Mouse (Mus musculus) left cerebral cortex, adult 6 months (tissue): ENCODE measurements around the gene Mdm2. TPM values are rescaled to one million over a fixed set of nuclear protein-coding genes. Genes with fewer than 3 reads are reported as not detected.

Source experiments
- long read RNA-seq, 2 experiments: library from polyadenylated mRNA; unstranded; transcript quantifications; one replicate each; pipeline ENCODE4 v2.0.0; 2019 to 2020
- polyA plus RNA-seq: library from polyadenylated mRNA; unstranded; fragments of <200 nt; fragmentation: Nextera tagmentation; gene quantifications from 2 replicates; pipeline ENCODE4 v1.2.3, GENCODE M21; 2021

Mdm2 gene
- 22.8 and 24.9 TPM in 2 replicates for polyA plus RNA-seq
- long read RNA-seq, experiment 1, transcript Mdm2-201 (12 exons, 3,099 nt): major isoform, 160 of 309 reads
- long read RNA-seq, experiment 1, partial matches to known transcripts: 60 of 309 reads
- long read RNA-seq, experiment 1, other reads (novel, unspliced or antisense): 84 of 309 reads
- long read RNA-seq, experiment 2, transcript Mdm2-201 (12 exons, 3,099 nt): major isoform, 10 of 34 reads
- long read RNA-seq, experiment 2, partial matches to known transcripts: 13 of 34 reads
- long read RNA-seq, experiment 2, other reads (novel, unspliced or antisense): 11 of 34 reads

DNA sequence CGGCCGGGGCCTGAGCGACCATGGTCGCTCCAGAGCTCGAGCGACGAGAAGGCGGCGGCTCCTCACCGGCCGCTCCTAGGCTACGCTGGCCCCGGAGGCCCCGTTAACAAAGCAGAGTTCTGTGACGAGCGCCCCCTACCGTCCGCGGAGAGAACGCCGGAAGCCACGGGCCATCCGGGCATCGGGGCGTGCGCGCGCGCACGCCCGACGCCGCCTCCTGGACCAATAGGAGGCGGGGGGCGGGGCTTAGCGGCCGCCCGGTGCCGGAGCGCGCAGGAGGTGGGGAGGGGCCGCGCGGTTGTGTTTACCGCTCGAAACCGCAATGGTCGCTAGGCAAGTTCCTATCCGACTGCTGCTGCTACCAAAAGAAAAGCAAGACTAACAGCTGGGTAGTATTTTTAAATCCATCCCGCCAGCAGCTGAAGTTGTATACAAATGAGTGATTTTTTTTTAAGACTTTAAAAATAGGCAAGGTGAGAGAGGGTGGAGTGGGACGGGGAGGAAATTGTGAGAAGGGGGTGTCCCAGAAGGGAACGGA is at the start of gene Mdm2:
Mdm2 (minus strand) TSS at position 155 of the 538 bp plus-strand sequence.

DNA sequence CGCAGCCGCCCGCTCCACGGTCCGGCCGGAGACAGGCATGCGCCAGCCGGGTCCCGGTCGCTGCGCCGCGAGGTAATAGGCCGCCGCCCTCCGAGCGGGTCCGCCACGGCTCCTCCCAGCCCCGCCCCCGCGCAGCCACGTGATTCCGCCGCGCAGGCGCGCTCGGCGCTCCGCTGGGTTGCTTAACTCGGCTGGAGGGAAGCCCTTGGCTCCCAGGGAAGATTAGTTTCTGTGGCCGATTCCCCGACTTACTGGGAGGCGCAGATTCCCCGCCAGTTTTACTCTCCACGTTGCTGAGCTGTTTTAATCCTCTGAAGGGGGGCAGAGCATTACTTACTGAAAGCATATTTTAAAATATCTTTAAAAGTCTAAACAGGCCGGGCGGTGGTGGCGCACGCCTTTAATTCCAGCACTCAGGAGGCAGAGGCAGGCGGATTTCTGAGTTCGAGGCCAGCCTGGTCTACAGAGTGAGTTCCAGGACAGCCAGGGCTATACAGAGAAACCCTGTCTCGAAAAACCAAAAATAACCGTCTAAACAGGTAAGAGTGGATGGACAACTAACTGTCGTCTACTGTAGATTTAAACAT is 35.8 kb upstream of the Mdm2 start, which contains the start of gene Slc35e3:
Slc35e3 (minus strand) TSS at position 69 of the 587 bp plus-strand sequence.

Other genes with a start within 250 kb of the Mdm2 start
- gene Cpm, start 81.3 kb downstream of the Mdm2 start, polyA plus RNA-seq: 7.1 and 9.4 TPM in 2 replicates
- 2.1 and 7.3 TPM in 2 replicates for gene Slc35e3, start 35.6 kb upstream of the Mdm2 start, polyA plus RNA-seq
- gene Nup107, start 81.9 kb upstream of the Mdm2 start, polyA plus RNA-seq: 7.4 and 8.9 TPM in 2 replicates
- gene Rap1b, start 135.3 kb upstream of the Mdm2 start, polyA plus RNA-seq: 19.0 and 53.8 TPM in 2 replicates